ENCODE assay signal across 8 mouse cellular contexts in genomic region chr6:89360709-89361417, GRCm38 (mm10). TPM values are rescaled to one million over a fixed set of nuclear protein-coding genes. Genes with fewer than 3 reads are reported as not detected.
DNase-seq lines count a peak whose midpoint lies in the region; ATAC-seq and TF ChIP-seq lines count a peak whose summit lies in the region.

No protein-coding gene starts in this region.

- no peaks in the 10 kb centered on the region for H3K27me3 ChIP-seq in embryonic facial prominence, embryonic 11.5 days (ENCODE audit: control insufficient read depth, insufficient read depth, low read length)
- H3K27me3 ChIP-seq in intestine, embryonic 16.5 days (replicated peaks; ENCODE audit: control insufficient read depth, insufficient read depth, low read length), result no peaks in the 10 kb centered on the region
- no peaks in the 10 kb centered on the region for H3K27me3 ChIP-seq in neural tube, embryonic 14.5 days (ENCODE audit: control insufficient read depth, insufficient read depth, low read length)

- H3K4me1 ChIP-seq in embryonic facial prominence, embryonic 11.5 days (ENCODE audit: control insufficient read depth, insufficient read depth, low read length), result peaks cover 4% of the 10 kb centered on the region
- peaks cover 28% of the 10 kb centered on the region for H3K4me1 ChIP-seq in intestine, embryonic 16.5 days (ENCODE audit: control insufficient read depth, insufficient read depth, low read length)
- H3K4me1 ChIP-seq in neural tube, embryonic 14.5 days (ENCODE audit: control insufficient read depth, insufficient read depth, low read length), result peaks cover 33% of the 10 kb centered on the region

- WGBS in embryonic facial prominence, embryonic 11.5 days, result 46% methylated on average over 8 of the region's 8 CpGs
- 52% methylated on average over 8 of the region's 8 CpGs for WGBS in intestine, embryonic 16.5 days
- 39% methylated on average over 8 of the region's 8 CpGs for WGBS in neural tube, embryonic 14.5 days

- peak; percentile 6; the same call in 1 of the 2 replicates for ATAC-seq in embryonic facial prominence, embryonic 11.5 days (replicated peaks; ENCODE audit: insufficient number of reproducible peaks, low FRiP score, low TSS enrichment, low read depth)
- ATAC-seq in intestine, embryonic 16.5 days, result no peak; the same call in 1 of the 2 replicates
- ATAC-seq in neural tube, embryonic 14.5 days (ENCODE audit: low read depth), result peak; percentile 16
- ATAC-seq in erythroid progenitor cell, adult 5-6 weeks (replicated peaks; ENCODE audit: low FRiP score, poor library complexity, severe bottlenecking), result no peak
- no peak for ATAC-seq in megakaryocyte-erythroid progenitor cell, adult 5-6 weeks (replicated peaks; ENCODE audit: low FRiP score, low TSS enrichment, poor library complexity, severe bottlenecking)

- peak overlapping the region; percentile 69 for H3K4me3 ChIP-seq in left cerebral cortex, adult 2 months
- H3K4me3 ChIP-seq in embryonic facial prominence, embryonic 11.5 days (ENCODE audit: low read depth, low read length), result peak overlapping the region; percentile 98
- H3K4me3 ChIP-seq in intestine, embryonic 16.5 days (ENCODE audit: low read length), result peak overlapping the region; percentile 77
- peak overlapping the region; percentile 99 for H3K4me3 ChIP-seq in neural tube, embryonic 14.5 days (ENCODE audit: low read depth, low read length)

- H3K27ac ChIP-seq in left cerebral cortex, adult 2 months, result no peak overlapping the region; the same call in 1 of the 2 replicates
- H3K27ac ChIP-seq in embryonic facial prominence, embryonic 11.5 days (replicated peaks; ENCODE audit: low read depth, low read length), result no peak overlapping the region
- H3K27ac ChIP-seq in intestine, embryonic 16.5 days (ENCODE audit: low read length), result no peak overlapping the region
- peak overlapping the region; percentile 82 for H3K27ac ChIP-seq in neural tube, embryonic 14.5 days (ENCODE audit: low read depth, low read length)

- no peaks in the 10 kb centered on the region for H3K9me3 ChIP-seq in embryonic facial prominence, embryonic 11.5 days (replicated peaks; ENCODE audit: control insufficient read depth, low read length)
- H3K9me3 ChIP-seq in intestine, embryonic 16.5 days (ENCODE audit: control insufficient read depth, low read length), result no peaks in the 10 kb centered on the region
- H3K9me3 ChIP-seq in neural tube, embryonic 14.5 days (ENCODE audit: control insufficient read depth, low read length), result no peaks in the 10 kb centered on the region

- intact Hi-C loops in left cerebral cortex, adult 2 months (cut with DNase I), result loop anchor here (5.0 kb wide), 3 partner anchors 91 to 424 kb away; no protein-coding TSS in a partner anchor

- no peaks in the 10 kb centered on the region for H3K36me3 ChIP-seq in embryonic facial prominence, embryonic 11.5 days (replicated peaks; ENCODE audit: control insufficient read depth, insufficient read depth, low read depth, low read length)
- H3K36me3 ChIP-seq in intestine, embryonic 16.5 days (ENCODE audit: control insufficient read depth, insufficient read depth, low read length), result 0 out of 2 replicates have a peak, but pooled peaks cover 4% of the 10 kb centered on the region
- H3K36me3 ChIP-seq in neural tube, embryonic 14.5 days (ENCODE audit: control insufficient read depth, insufficient read depth, low read length), result no peaks in the 10 kb centered on the region; the same call in 1 of the 2 replicates

- DNase-seq in left cerebral cortex, adult 2 months (ENCODE audit: extremely low spot score in 1 of 2, low spot score in 2 of 2), result no peak
- DNase-seq in left cerebral cortex, adult 8-10 months (ENCODE audit: low spot score in 2 of 2), result no peak
- no peak for DNase-seq in embryonic facial prominence, embryonic 11.5 days (ENCODE audit: low spot score)
- DNase-seq in layer of hippocampus, postnatal 14 days (ENCODE audit: low spot score in 2 of 2), result no peak

- peak overlapping the region; percentile 91 for H3K4me2 ChIP-seq in embryonic facial prominence, embryonic 11.5 days (ENCODE audit: low read depth, low read length)
- peak overlapping the region; percentile 98 for H3K4me2 ChIP-seq in intestine, embryonic 16.5 days (ENCODE audit: low read depth, low read length)
- peak overlapping the region; percentile 89 for H3K4me2 ChIP-seq in neural tube, embryonic 14.5 days (ENCODE audit: low read depth, low read length)

- H3K9ac ChIP-seq in embryonic facial prominence, embryonic 11.5 days (replicated peaks; ENCODE audit: low read length), result peak overlapping the region; percentile 98
- H3K9ac ChIP-seq in intestine, embryonic 16.5 days (ENCODE audit: low read depth, low read length), result peak overlapping the region; percentile 94
- H3K9ac ChIP-seq in neural tube, embryonic 14.5 days (replicated peaks; ENCODE audit: low read depth, low read length), result peak overlapping the region; percentile 95

- no peak; the same call in 1 of the 2 replicates for TF ChIP-seq CTCF in left cerebral cortex, adult 2 months (IDR thresholded peaks at IDR 0.05)

RNA-seq across cellular contexts. Expression of gene Plxna1, which starts 1.6 kb away (rescaled TPM):
- total RNA-seq in left cerebral cortex, adult 2 months (2021), result 10 to 100 TPM; 61.8 to 70.3 TPM
- total RNA-seq in left cerebral cortex, adult 8-10 months (2022), result 10 to 100 TPM; 49.7 to 53.1 (median 51.4) TPM
- 15.9 and 18.1 TPM in 2 replicates for polyA plus RNA-seq in embryonic facial prominence, embryonic 11.5 days (2014; fragmentation: Nextera tagmentation; extraction: Ambion mirVana)
- polyA plus RNA-seq in intestine, embryonic 16.5 days (2015; fragmentation: Nextera tagmentation; extraction: Ambion mirVana), result 5.4 and 6.5 TPM in 2 replicates
- 37.8 and 38.3 TPM in 2 replicates for polyA plus RNA-seq in neural tube, embryonic 14.5 days (2014; fragmentation: Nextera tagmentation; extraction: Ambion mirVana)
- 2.9 and 4.6 TPM in 2 replicates for total RNA-seq in erythroid progenitor cell, adult 5-6 weeks (2015; ENCODE audit: low replicate concordance)
- total RNA-seq in erythroid progenitor cell, adult 5-6 weeks (2017; ENCODE audit: low replicate concordance), result 0.30 and 5.3 TPM in 2 replicates
- 6.2 and 9.0 TPM in 2 replicates for total RNA-seq in megakaryocyte-erythroid progenitor cell, adult 5-6 weeks (2014; fragmentation: Nextera tagmentation)
- total RNA-seq in megakaryocyte-erythroid progenitor cell, adult 5-6 weeks (2017), result 1.4 and 4.8 TPM in 2 replicates
- total RNA-seq in layer of hippocampus, postnatal 14 days (2021), result 100 to 1,000 TPM; 162 to 166 TPM

Comparison
In these comparisons a context has a peak if more than half of its experiments do, and no peak if none do; other contexts are left out.
1. ATAC-seq: peak in embryonic facial prominence, embryonic 11.5 days (single experiment) and neural tube, embryonic 14.5 days (single experiment); none in intestine, embryonic 16.5 days (single experiment), erythroid progenitor cell, adult 5-6 weeks (single experiment) and megakaryocyte-erythroid progenitor cell, adult 5-6 weeks (single experiment).
2. RNA of gene Plxna1, which starts 1.6 kb away (total RNA-seq): 162 to 166 TPM in layer of hippocampus, postnatal 14 days, 61.8 to 70.3 TPM in left cerebral cortex, adult 2 months and 49.7 to 53.1 TPM in left cerebral cortex, adult 8-10 months; 1.4 to 9.0 TPM in megakaryocyte-erythroid progenitor cell, adult 5-6 weeks and 0.30 to 5.3 TPM in erythroid progenitor cell, adult 5-6 weeks; every median in the first group is over 4 times any median in the second.
3. Peak in every context shown above with its lines, with median percentiles within 50 percentile points of each other: H3K4me3 ChIP-seq, H3K4me2 ChIP-seq and H3K9ac ChIP-seq.